Mouse (Mus musculus): Measurements from ENCODE around the gene Gm21900. TPM values are rescaled to one million over a fixed set of nuclear protein-coding genes. Genes with fewer than 3 reads are reported as not detected.
"Not testable (repeated sequence)": the region's sequence is repeated elsewhere in the genome, so short reads cannot be mapped to it uniquely, and the experiment has no call there.

Gene Gm21900
- total RNA-seq (2014; rRNA removed) (not detected in 2 replicates), polyA plus RNA-seq (2012; rRNA removed) (not detected in 2 replicates)

- not testable (repeated sequence) for H3K27me3 ChIP-seq (ENCODE audit: control insufficient read depth, insufficient read depth, low read length); H3K4me3 ChIP-seq (ENCODE audit: insufficient read depth, low read depth, low read length); H3K27ac ChIP-seq (replicated peaks; ENCODE audit: insufficient read depth, low read depth, low read length); H3K79me2 ChIP-seq (ENCODE audit: control insufficient read depth, insufficient read depth, low read length); H3K36me3 ChIP-seq (ENCODE audit: control insufficient read depth, insufficient read depth, low read length); H3K9ac ChIP-seq (ENCODE audit: low read depth, low read length); H3K4me1 ChIP-seq (ENCODE audit: control insufficient read depth, insufficient read depth, low read length); DNase-seq (ENCODE audit: extremely low read depth, low read depth, low spot score)
- 65% methylated on average over 4 of the region's 4 CpGs for WGBS
These were observed at the start of gene Gm21900 for GRCm38 (mm10) chrY:10616061-10616460. Gene Gm21900, plus strand, starts transcription at chrY:10616361.

- H3K36me3 ChIP-seq (ENCODE audit: control insufficient read depth, insufficient read depth, low read length); DNase-seq (ENCODE audit: extremely low read depth, low read depth, low spot score); H3K79me2 ChIP-seq (ENCODE audit: control insufficient read depth, insufficient read depth, low read length); H3K27ac ChIP-seq (replicated peaks; ENCODE audit: insufficient read depth, low read depth, low read length); H3K9ac ChIP-seq (ENCODE audit: low read depth, low read length); H3K4me3 ChIP-seq (ENCODE audit: insufficient read depth, low read depth, low read length); H3K27me3 ChIP-seq (ENCODE audit: control insufficient read depth, insufficient read depth, low read length); H3K4me1 ChIP-seq (ENCODE audit: control insufficient read depth, insufficient read depth, low read length): not testable (repeated sequence)
- 29% methylated on average over 5 of the region's 25 CpGs for WGBS
These were observed 27.4 kb downstream of the Gm21900 start for GRCm38 (mm10) chrY:10643516-10643915.

Other genes starting within 250 kb of the Gm21900 start
- gene Gm28510, start 203.6 kb upstream of the Gm21900 start, total RNA-seq (2014; rRNA removed) = not detected in 2 replicates
- not detected in 2 replicates for gene Gm28510, start 203.6 kb upstream of the Gm21900 start, polyA plus RNA-seq (2012; rRNA removed)
- not detected in 2 replicates for gene Gm20737, start 80.3 kb upstream of the Gm21900 start, total RNA-seq (2014; rRNA removed)
- not detected in 2 replicates for gene Gm20737, start 80.3 kb upstream of the Gm21900 start, polyA plus RNA-seq (2012; rRNA removed)
- gene Gm21775, start 62.9 kb upstream of the Gm21900 start, total RNA-seq (2014; rRNA removed) = not detected in 2 replicates
- not detected in 2 replicates for gene Gm21775, start 62.9 kb upstream of the Gm21900 start, polyA plus RNA-seq (2012; rRNA removed)
- gene Gm20777, start 136.1 kb downstream of the Gm21900 start, total RNA-seq (2014; rRNA removed) = not detected in 2 replicates
- not detected in 2 replicates for gene Gm20777, start 136.1 kb downstream of the Gm21900 start, polyA plus RNA-seq (2012; rRNA removed)

Measured in liver, adult 2 months (tissue).